Mouse (Mus musculus) cerebellum, adult 2 months (tissue): ENCODE data around the gene Sowahb.

Experiments used
- CTCF ChIP-seq: fragments of 200-500 bp; IDR thresholded peaks from 2 replicates; pipeline ENCODE4 v1.5.1; 2011; ENCODE audit warnings: low read depth, mild to moderate bottlenecking, control low read depth, low read length, moderate library complexity, borderline replicate concordance; ENCODE audit not compliant: insufficient read depth
- POLR2A ChIP-seq: fragments of 200-500 bp; IDR thresholded peaks from 2 replicates; pipeline ENCODE4 v1.6.1; 2011; ENCODE audit warnings: low read length, control low read depth, borderline replicate concordance; ENCODE audit not compliant: insufficient read depth

- TF ChIP-seq CTCF (no peak), POLR2A (no peak)
Observed at GRCm38 (mm10) chr5:93077661-93078323, 33.0 kb upstream of the Sowahb start.
